Mouse (Mus musculus) intestine, embryonic 14.5 days (tissue): ENCODE data around the gene Rara. TPM values are rescaled to one million over a fixed set of nuclear protein-coding genes. Genes with fewer than 3 reads are reported as not detected.

ENCODE experiments used
- ATAC-seq: fragments of 200-750 bp; cut with Nextera tagmentation; replicated peaks from 2 replicates; pipeline ENCODE4 v1.8.0; 2017; ENCODE audit warnings: low read depth, moderate number of reproducible peaks, moderate TSS enrichment, moderate library complexity; ENCODE audit not compliant: low FRiP score, low TSS enrichment
- DNase-seq: peaks from one replicate; pipeline ENCODE4 v3.0.0-alpha.2; 2018; ENCODE audit warnings: low spot score
- H3K27ac ChIP-seq: fragments of 300-500 bp; sonication (generic); 2 replicates; pipeline ENCODE4 v1.5.1; 2014; ENCODE audit warnings: low read depth, mild to moderate bottlenecking, control low read depth
- H3K27me3 ChIP-seq: fragments of 300-500 bp; sonication (generic); replicated peaks from 2 replicates; pipeline ENCODE4 v1.6.1; 2014; ENCODE audit warnings: low read length, control low read depth; ENCODE audit not compliant: control insufficient read depth, insufficient read depth
- H3K36me3 ChIP-seq: fragments of 300-500 bp; sonication (generic); 2 replicates; pipeline ENCODE4 v1.6.1; 2014; ENCODE audit warnings: low read length, control low read depth; ENCODE audit not compliant: control insufficient read depth, insufficient read depth
- H3K4me1 ChIP-seq: fragments of 300-500 bp; sonication (generic); replicated peaks from 2 replicates; pipeline ENCODE4 v1.6.1; 2014; ENCODE audit warnings: low read length, control low read depth, mixed read lengths; ENCODE audit not compliant: control insufficient read depth, insufficient read depth
- H3K4me2 ChIP-seq: fragments of 300-500 bp; sonication (generic); 2 replicates; pipeline ENCODE4 v1.6.1; 2014; ENCODE audit warnings: low read length
- H3K4me3 ChIP-seq: fragments of 300-500 bp; sonication (generic); 2 replicates; pipeline ENCODE4 v1.5.1; 2014; ENCODE audit warnings: low read depth, low read length, control low read depth, mixed read lengths
- H3K9ac ChIP-seq: fragments of 300-500 bp; sonication (generic); 2 replicates; pipeline ENCODE4 v1.6.1; 2014; ENCODE audit warnings: mild to moderate bottlenecking, low read length
- H3K9me3 ChIP-seq: fragments of 300-500 bp; sonication (generic); 2 replicates; pipeline ENCODE4 v1.6.1; 2016; ENCODE audit warnings: low read length, control low read depth; ENCODE audit not compliant: control insufficient read depth
- WGBS: fragments of 180-500 bp; shearing (Covaris S2); extraction: QIAGEN DNeasy Blood & Tissue Kit; methylation state at CpG from one replicate; pipeline ENCODE4 v1.1.7; 2014; 5-methylcytosine and 5-hydroxymethylcytosine counted together
- polyA plus RNA-seq: library from polyadenylated mRNA; unstranded; fragments of >200 nt; fragmentation: Nextera tagmentation; extraction: Ambion mirVana; gene quantifications from 2 replicates; pipeline ENCODE4 v1.2.1, GENCODE M21; 2014

The Rara gene
- polyA plus RNA-seq, 1 experiment from 2014 or later: 42.4 TPM

GRCm38 (mm10) chr11:98954801-98955706, 27.4 kb downstream of the Rara start:
- Histone ChIP-seq H3K27ac (peak overlapping the region; percentile 83), H3K9ac (no peak overlapping the region), H3K4me3 (no peak overlapping the region), H3K9me3 (no peaks in the 10 kb centered on the region), H3K27me3 (no peaks in the 10 kb centered on the region), H3K36me3 (peaks cover 25% of the 10 kb centered on the region), H3K4me1 (peaks cover 53% of the 10 kb centered on the region), H3K4me2 (peak overlapping the region; percentile 40)
- peak; percentile 61 for DNase-seq
- 14% methylated on average over 15 of the region's 17 CpGs for WGBS
- ATAC-seq: peak; percentile 22

GRCm38 (mm10) chr11:98955707-98956235, 28.2 kb downstream of the Rara start:
- WGBS: 38% methylated on average over 5 of the region's 7 CpGs
- Histone ChIP-seq H3K9me3 (no peaks in the 10 kb centered on the region), H3K4me1 (peaks cover 50% of the 10 kb centered on the region), H3K4me2 (no peak overlapping the region), H3K27ac (peak overlapping the region; percentile 83; the same call in 1 of the 2 replicates), H3K4me3 (no peak overlapping the region), H3K9ac (no peak overlapping the region), H3K27me3 (no peaks in the 10 kb centered on the region), H3K36me3 (peaks cover 19% of the 10 kb centered on the region)
- ATAC-seq (no peak), DNase-seq (no peak)

- Histone ChIP-seq H3K4me1 (peaks cover 49% of the 10 kb centered on the region), H3K9me3 (no peaks in the 10 kb centered on the region), H3K27me3 (no peaks in the 10 kb centered on the region), H3K27ac (no peak overlapping the region), H3K4me3 (no peak overlapping the region), H3K36me3 (peaks cover 17% of the 10 kb centered on the region), H3K4me2 (no peak overlapping the region), H3K9ac (no peak overlapping the region)
- no peak for ATAC-seq
- DNase-seq: no peak
- WGBS: 60% methylated on average over 10 of the region's 10 CpGs
These were observed 28.7 kb downstream of the Rara start for GRCm38 (mm10) chr11:98956340-98956739.

GRCm38 (mm10) chr11:98959437-98960312, 32.1 kb downstream of the Rara start:
- under 1% methylated on average over 42 of the region's 43 CpGs for WGBS
- no peaks in the 10 kb centered on the region for H3K9me3 ChIP-seq
- H3K4me1 ChIP-seq: peaks cover 57% of the 10 kb centered on the region
- peak overlapping the region; percentile 88 for H3K27ac ChIP-seq
- H3K36me3 ChIP-seq: peaks cover 6% of the 10 kb centered on the region
- peak overlapping the region; percentile 100 for H3K4me2 ChIP-seq
- ATAC-seq: peak; percentile 18
- H3K27me3 ChIP-seq: no peaks in the 10 kb centered on the region
- peak overlapping the region; percentile 69 for H3K4me3 ChIP-seq
- peak overlapping the region; percentile 58 for H3K9ac ChIP-seq
- peak; percentile 83 for DNase-seq

GRCm38 (mm10) chr11:98960313-98960906, 32.8 kb downstream of the Rara start:
- H3K9me3 ChIP-seq: no peaks in the 10 kb centered on the region
- peaks cover 6% of the 10 kb centered on the region for H3K36me3 ChIP-seq
- ATAC-seq: peak; percentile 22; the same call in 1 of the 2 replicates
- H3K27me3 ChIP-seq: no peaks in the 10 kb centered on the region
- peak; percentile 91 for DNase-seq
- peak overlapping the region; percentile 69 for H3K4me3 ChIP-seq
- peak overlapping the region; percentile 100 for H3K4me2 ChIP-seq
- peak overlapping the region; percentile 58 for H3K9ac ChIP-seq
- H3K4me1 ChIP-seq: peaks cover 57% of the 10 kb centered on the region
- H3K27ac ChIP-seq: peak overlapping the region; percentile 88
- WGBS: 1% methylated on average over 47 of the region's 53 CpGs

GRCm38 (mm10) chr11:98961051-98961592, 33.5 kb downstream of the Rara start:
- Histone ChIP-seq H3K9me3 (no peaks in the 10 kb centered on the region), H3K27me3 (no peaks in the 10 kb centered on the region), H3K36me3 (peaks cover 6% of the 10 kb centered on the region), H3K27ac (peak overlapping the region; percentile 88), H3K9ac (peak overlapping the region; percentile 58), H3K4me1 (peaks cover 59% of the 10 kb centered on the region), H3K4me2 (peak overlapping the region; percentile 100), H3K4me3 (peak overlapping the region; percentile 69)
- ATAC-seq: no peak
- DNase-seq: peak; percentile 73
- WGBS: 3% methylated on average over 18 of the region's 18 CpGs

GRCm38 (mm10) chr11:98961766-98962165, 34.1 kb downstream of the Rara start:
- ATAC-seq (no peak), DNase-seq (peak; percentile 56)
- WGBS: 13% methylated on average over 8 of the region's 8 CpGs
- Histone ChIP-seq H3K4me2 (peak overlapping the region; percentile 100), H3K4me1 (peaks cover 65% of the 10 kb centered on the region), H3K4me3 (peak overlapping the region; percentile 69), H3K9me3 (no peaks in the 10 kb centered on the region), H3K27ac (peak overlapping the region; percentile 88), H3K27me3 (no peaks in the 10 kb centered on the region), H3K9ac (peak overlapping the region; percentile 58), H3K36me3 (peaks cover 9% of the 10 kb centered on the region)
